Comparison of ENCODE assay signal across 8 mouse cellular contexts in the genomic region with DNA sequence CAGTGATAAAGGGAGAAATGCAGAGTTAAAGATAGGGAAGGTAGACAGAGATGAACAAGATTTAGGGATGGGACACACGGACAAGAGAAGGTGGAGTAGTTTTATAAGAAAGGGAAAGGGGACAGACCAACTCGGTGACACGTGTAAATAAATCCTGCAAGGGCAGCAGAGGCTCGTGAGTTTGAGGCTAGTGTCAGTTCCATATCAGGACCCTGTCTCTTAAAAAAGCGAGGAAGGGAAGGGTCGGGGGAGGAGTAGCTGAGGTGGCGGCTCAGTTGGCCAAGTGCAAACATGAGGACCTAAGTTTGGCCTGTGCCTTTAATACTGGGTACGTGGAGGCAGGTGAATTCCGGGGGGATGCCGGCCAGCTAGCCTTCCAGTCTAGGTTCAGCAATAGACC. TPM values are rescaled to one million over a fixed set of nuclear protein-coding genes. Genes with fewer than 3 reads are reported as not detected.
DNase-seq lines count a peak whose midpoint lies in the region; ATAC-seq and TF ChIP-seq lines count a peak whose summit lies in the region.

No protein-coding gene starts in this region.

- no peak for TF ChIP-seq POLR2A in bone marrow macrophage, adult 2 months (IDR thresholded peaks at IDR 0.05; ENCODE audit: borderline replicate concordance, low read depth, low read length)

- no peaks in the 10 kb centered on the region for H3K9me3 ChIP-seq in heart, embryonic 13.5 days
- H3K9me3 ChIP-seq in hindbrain, embryonic 12.5 days (replicated peaks) = no peaks in the 10 kb centered on the region
- H3K9me3 ChIP-seq in midbrain, embryonic 11.5 days (ENCODE audit: control insufficient read depth, low read length) = no peaks in the 10 kb centered on the region

- H3K4me1 ChIP-seq in heart, embryonic 13.5 days = peaks cover 27% of the 10 kb centered on the region
- peaks cover 5% of the 10 kb centered on the region for H3K4me1 ChIP-seq in bone marrow macrophage, adult 2 months (ENCODE audit: control insufficient read depth, insufficient read depth, low read length)
- H3K4me1 ChIP-seq in hindbrain, embryonic 12.5 days = peaks cover 50% of the 10 kb centered on the region
- H3K4me1 ChIP-seq in midbrain, embryonic 11.5 days (ENCODE audit: control insufficient read depth, insufficient read depth, low read length) = peaks cover 13% of the 10 kb centered on the region

- no peak for DNase-seq in heart, postnatal 10 days
- DNase-seq in midbrain, embryonic 11.5 days (ENCODE audit: low spot score, missing footprints) = peak; percentile 92
- DNase-seq in ovary, postnatal 14 days (ENCODE audit: low spot score) = no peak
- no peak for DNase-seq in embryo, embryonic 10 days (ENCODE audit: low spot score)
- no peak for DNase-seq in c-Kit-positive CD71-positive TER-119-positive erythroid progenitor cells, embryonic 14.5 days (ENCODE audit: low spot score)

- 31% methylated on average over 10 of the region's 10 CpGs for WGBS in heart, embryonic 13.5 days
- 16% methylated on average over 10 of the region's 10 CpGs for WGBS in hindbrain, embryonic 12.5 days
- WGBS in midbrain, embryonic 11.5 days = 9% methylated on average over 10 of the region's 10 CpGs

- 0 out of 2 replicates have a peak, but pooled peaks cover 3% of the 10 kb centered on the region for H3K36me3 ChIP-seq in heart, embryonic 13.5 days
- no peaks in the 10 kb centered on the region for H3K36me3 ChIP-seq in hindbrain, embryonic 12.5 days
- no peaks in the 10 kb centered on the region for H3K36me3 ChIP-seq in midbrain, embryonic 11.5 days (ENCODE audit: control insufficient read depth, insufficient read depth, low read length)

- H3K9ac ChIP-seq in heart, embryonic 13.5 days = peak overlapping the region; percentile 68
- peak overlapping the region; percentile 35; the same call in 1 of the 2 replicates for H3K9ac ChIP-seq in hindbrain, embryonic 12.5 days
- H3K9ac ChIP-seq in midbrain, embryonic 11.5 days (ENCODE audit: low read length) = 0 out of 2 replicates have a peak overlapping the region, but pooled peaks have one; percentile 1

- no peak for TF ChIP-seq CTCF in bone marrow macrophage, adult 2 months (IDR thresholded peaks at IDR 0.05; ENCODE audit: low read depth, low read length)

- no peak overlapping the region for H3K27ac ChIP-seq in heart, embryonic 13.5 days (replicated peaks)
- H3K27ac ChIP-seq in bone marrow macrophage, adult 2 months (ENCODE audit: insufficient read depth, low read depth, low read length) = no peak overlapping the region
- H3K27ac ChIP-seq in hindbrain, embryonic 12.5 days = peak overlapping the region; percentile 64
- 0 out of 2 replicates have a peak overlapping the region, but pooled peaks have one; percentile 8 for H3K27ac ChIP-seq in midbrain, embryonic 11.5 days (ENCODE audit: low read depth, low read length)

- peak overlapping the region; percentile 48 for H3K4me3 ChIP-seq in heart, embryonic 13.5 days
- peak overlapping the region; percentile 19; the same call in 1 of the 2 replicates for H3K4me3 ChIP-seq in bone marrow macrophage, adult 2 months (ENCODE audit: insufficient read depth, low read length)
- H3K4me3 ChIP-seq in hindbrain, embryonic 12.5 days = peak overlapping the region; percentile 27
- peak overlapping the region; percentile 2; the same call in 1 of the 2 replicates for H3K4me3 ChIP-seq in midbrain, embryonic 11.5 days (ENCODE audit: low read depth, low read length)

- ATAC-seq in heart, embryonic 13.5 days (ENCODE audit: extremely low read depth, insufficient number of reproducible peaks, low FRiP score, low TSS enrichment) = no peak
- no peak for ATAC-seq in hindbrain, embryonic 12.5 days (ENCODE audit: low FRiP score)
- ATAC-seq in midbrain, embryonic 11.5 days (ENCODE audit: low FRiP score) = peak; percentile 3

- peak overlapping the region; percentile 73 for H3K4me2 ChIP-seq in heart, embryonic 13.5 days
- peak overlapping the region; percentile 50 for H3K4me2 ChIP-seq in hindbrain, embryonic 12.5 days (replicated peaks)
- H3K4me2 ChIP-seq in midbrain, embryonic 11.5 days = peak overlapping the region; percentile 35

- peaks cover 53% of the 10 kb centered on the region for H3K27me3 ChIP-seq in heart, embryonic 13.5 days (replicated peaks)
- peaks cover 64% of the 10 kb centered on the region for H3K27me3 ChIP-seq in hindbrain, embryonic 12.5 days
- H3K27me3 ChIP-seq in midbrain, embryonic 11.5 days (ENCODE audit: control insufficient read depth, insufficient read depth, low read length) = peaks cover 43% of the 10 kb centered on the region

- intact Hi-C loops in heart, postnatal 10 days (cut with DNase I) = loop anchor here (1.0 to 5.0 kb wide), 3 partner anchors 74 to 449 kb away; no protein-coding TSS in a partner anchor

RNA-seq across cellular contexts. Expression of gene Nfix, which starts 11.2 kb away (rescaled TPM):
- 10.0 and 11.7 TPM in 2 replicates for polyA plus RNA-seq in heart, embryonic 13.5 days (2015; fragmentation: Nextera tagmentation; extraction: Ambion mirVana)
- total RNA-seq in heart, postnatal 10 days (2021) = 100 to 1,000 TPM; 256 to 266 TPM
- 8.3 and 12.5 TPM in 2 replicates for polyA plus RNA-seq in bone marrow macrophage, adult 2 months (2012; ENCODE audit: insufficient read depth, insufficient read length, missing spikeins)
- 11.6 and 14.2 TPM in 2 replicates for polyA plus RNA-seq in hindbrain, embryonic 12.5 days (2016; fragmentation: Nextera tagmentation; extraction: Ambion mirVana)
- 2.2 and 2.5 TPM in 2 replicates for polyA plus RNA-seq in midbrain, embryonic 11.5 days (2014; fragmentation: Nextera tagmentation; extraction: Ambion mirVana)

RNA-seq across cellular contexts. Expression of gene Dand5, which starts 11.3 kb away (rescaled TPM):
- polyA plus RNA-seq in heart, embryonic 13.5 days (2015; fragmentation: Nextera tagmentation; extraction: Ambion mirVana) = 6.3 and 6.6 TPM in 2 replicates
- total RNA-seq in heart, postnatal 10 days (2021) = 1 to 10 TPM; 3.1 to 3.8 TPM
- polyA plus RNA-seq in bone marrow macrophage, adult 2 months (2012; ENCODE audit: insufficient read depth, insufficient read length, missing spikeins) = 3.3 and 5.4 TPM in 2 replicates
- 6.6 and 7.1 TPM in 2 replicates for polyA plus RNA-seq in hindbrain, embryonic 12.5 days (2016; fragmentation: Nextera tagmentation; extraction: Ambion mirVana)
- polyA plus RNA-seq in midbrain, embryonic 11.5 days (2014; fragmentation: Nextera tagmentation; extraction: Ambion mirVana) = 3.9 and 4.6 TPM in 2 replicates

RNA-seq across cellular contexts. Expression of gene Gadd45gip1, which starts 20.0 kb away (rescaled TPM):
- 50.2 and 52.3 TPM in 2 replicates for polyA plus RNA-seq in heart, embryonic 13.5 days (2015; fragmentation: Nextera tagmentation; extraction: Ambion mirVana)
- 10 to 100 TPM; 23.7 to 25.0 TPM for total RNA-seq in heart, postnatal 10 days (2021)
- 12.7 and 13.9 TPM in 2 replicates for polyA plus RNA-seq in bone marrow macrophage, adult 2 months (2012; ENCODE audit: insufficient read depth, insufficient read length, missing spikeins)
- 35.7 and 38.6 TPM in 2 replicates for polyA plus RNA-seq in hindbrain, embryonic 12.5 days (2016; fragmentation: Nextera tagmentation; extraction: Ambion mirVana)
- polyA plus RNA-seq in midbrain, embryonic 11.5 days (2014; fragmentation: Nextera tagmentation; extraction: Ambion mirVana) = 37.3 and 37.8 TPM in 2 replicates

RNA-seq across cellular contexts. Expression of gene Rad23a, which starts 29.2 kb away (rescaled TPM):
- polyA plus RNA-seq in heart, embryonic 13.5 days (2015; fragmentation: Nextera tagmentation; extraction: Ambion mirVana) = 108 and 123 TPM in 2 replicates
- total RNA-seq in heart, postnatal 10 days (2021) = 10 to 100 TPM; 77.8 to 88.5 TPM
- polyA plus RNA-seq in bone marrow macrophage, adult 2 months (2012; ENCODE audit: insufficient read depth, insufficient read length, missing spikeins) = 49.1 and 54.0 TPM in 2 replicates
- polyA plus RNA-seq in hindbrain, embryonic 12.5 days (2016; fragmentation: Nextera tagmentation; extraction: Ambion mirVana) = 88.8 and 101 TPM in 2 replicates
- 87.7 and 100 TPM in 2 replicates for polyA plus RNA-seq in midbrain, embryonic 11.5 days (2014; fragmentation: Nextera tagmentation; extraction: Ambion mirVana)

RNA-seq across cellular contexts. Expression of gene Calr, which starts 35.4 kb away (rescaled TPM):
- 711 and 772 TPM in 2 replicates for polyA plus RNA-seq in heart, embryonic 13.5 days (2015; fragmentation: Nextera tagmentation; extraction: Ambion mirVana)
- 100 to 1,000 TPM; 275 to 333 TPM for total RNA-seq in heart, postnatal 10 days (2021)
- 674 and 696 TPM in 2 replicates for polyA plus RNA-seq in bone marrow macrophage, adult 2 months (2012; ENCODE audit: insufficient read depth, insufficient read length, missing spikeins)
- polyA plus RNA-seq in hindbrain, embryonic 12.5 days (2016; fragmentation: Nextera tagmentation; extraction: Ambion mirVana) = 792 and 820 TPM in 2 replicates
- polyA plus RNA-seq in midbrain, embryonic 11.5 days (2014; fragmentation: Nextera tagmentation; extraction: Ambion mirVana) = 708 and 747 TPM in 2 replicates

Comparison
In these comparisons a context has a peak if more than half of its experiments do, and no peak if none do; other contexts are left out.
1. H3K27ac ChIP-seq: peak in hindbrain, embryonic 12.5 days (single experiment) and midbrain, embryonic 11.5 days (single experiment); none in heart, embryonic 13.5 days (single experiment) and bone marrow macrophage, adult 2 months (single experiment).
2. H3K9ac ChIP-seq: peak in every context shown above with its lines; median percentile 68 in heart, embryonic 13.5 days; 35 in hindbrain, embryonic 12.5 days; 1 in midbrain, embryonic 11.5 days.
3. Peak in every context shown above with its lines, with median percentiles within 50 percentile points of each other: H3K4me2 ChIP-seq and H3K4me3 ChIP-seq.